Mouse (Mus musculus) ES-E14 (cell line): Measurements from ENCODE around the gene Mtfp1.

Experiments
- CHD2 ChIP-seq: IDR thresholded peaks from 2 replicates; pipeline ENCODE4 v1.6.1; 2014; ENCODE audit warnings: mild to moderate bottlenecking, low read depth, low read length, inconsistent platforms
- HCFC1 ChIP-seq: IDR thresholded peaks from 2 replicates; pipeline ENCODE4 v1.6.1; 2012; ENCODE audit warnings: low read length, inconsistent platforms, borderline replicate concordance; ENCODE audit not compliant: insufficient read depth
- MAFK ChIP-seq: IDR thresholded peaks from 2 replicates; pipeline ENCODE4 v1.6.1; 2014; ENCODE audit warnings: mild to moderate bottlenecking, low read depth, low read length, inconsistent platforms; ENCODE audit not compliant: insufficient read depth
- ZNF384 ChIP-seq: IDR thresholded peaks from 2 replicates; pipeline ENCODE4 v1.6.1; 2012; ENCODE audit warnings: low read depth, low read length, inconsistent platforms

- TF ChIP-seq MAFK (no peak), ZNF384 (no peak), CHD2 (no peak), HCFC1 (no peak)
Measured at GRCm38 (mm10) chr11:4095171-4096053, at the start of gene Mtfp1.
